Mouse (Mus musculus): Measurements from ENCODE around the gene Chpf. TPM values are rescaled to one million over a fixed set of nuclear protein-coding genes. Genes with fewer than 3 reads are reported as not detected.

Chpf gene
- polyA plus RNA-seq, 1 experiment from 2014 or later: 17.8 TPM

DNA sequence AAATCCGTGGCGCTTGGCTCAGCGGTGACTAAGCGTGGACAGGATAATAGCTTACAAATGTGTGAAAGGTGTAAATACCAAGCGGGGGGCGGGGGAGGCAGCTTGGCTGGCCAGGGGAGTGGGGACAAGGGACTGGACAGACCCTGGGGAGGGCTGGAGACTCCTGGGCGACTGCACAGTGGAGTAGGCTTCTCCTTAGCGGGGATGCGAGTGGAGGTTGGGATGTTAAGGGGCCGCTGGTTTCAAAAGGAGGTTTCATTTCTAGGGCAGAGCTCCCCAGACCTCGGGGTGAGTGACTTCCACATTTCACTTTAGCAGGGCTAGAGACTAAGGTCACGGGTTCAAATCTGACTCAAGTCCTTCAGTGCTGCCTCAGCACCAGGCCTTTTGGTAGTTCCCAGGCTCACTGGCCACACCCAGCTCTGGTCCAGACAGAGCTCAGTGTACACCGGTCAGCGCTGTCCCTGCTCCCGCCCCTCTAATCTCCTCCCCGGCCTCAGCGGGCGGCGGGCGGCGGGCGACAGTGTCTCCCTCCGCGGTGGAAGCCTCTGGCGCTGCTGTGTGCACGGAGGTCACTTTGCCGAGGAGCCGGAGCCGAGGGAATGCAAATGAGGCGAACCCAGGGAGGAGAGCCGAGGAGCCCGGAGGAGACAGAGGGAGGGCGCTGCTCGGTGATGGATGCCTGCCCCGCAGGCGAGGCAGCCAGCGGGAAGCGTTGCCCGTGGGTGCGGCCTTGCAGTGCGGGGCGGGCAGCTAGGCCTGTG lies 20.9 kb downstream of the Chpf start:
- peaks cover 9% of the 10 kb centered on the region for H3K4me1 ChIP-seq (replicated peaks; ENCODE audit: control insufficient read depth, insufficient read depth, low read length)
- H3K36me3 ChIP-seq (ENCODE audit: control insufficient read depth, insufficient read depth, low read length): no peaks in the 10 kb centered on the region
- WGBS: 3% methylated on average over 41 of the region's 42 CpGs
- peak; percentile 74 for ATAC-seq (ENCODE audit: low FRiP score)
- H3K9ac ChIP-seq (ENCODE audit: low read depth, low read length): peak overlapping the region; percentile 52
- DNase-seq (ENCODE audit: low spot score): peak; percentile 62
- peak overlapping the region; percentile 22 for H3K4me3 ChIP-seq (ENCODE audit: low read depth, low read length)
- peaks cover 6% of the 10 kb centered on the region for H3K27me3 ChIP-seq (ENCODE audit: control insufficient read depth, insufficient read depth, low read length)
- no peaks in the 10 kb centered on the region for H3K9me3 ChIP-seq (ENCODE audit: control insufficient read depth, low read length)
- H3K4me2 ChIP-seq (replicated peaks; ENCODE audit: low read depth, low read length): peak overlapping the region; percentile 58
- H3K27ac ChIP-seq (ENCODE audit: low read depth, low read length): peak overlapping the region; percentile 60

DNA sequence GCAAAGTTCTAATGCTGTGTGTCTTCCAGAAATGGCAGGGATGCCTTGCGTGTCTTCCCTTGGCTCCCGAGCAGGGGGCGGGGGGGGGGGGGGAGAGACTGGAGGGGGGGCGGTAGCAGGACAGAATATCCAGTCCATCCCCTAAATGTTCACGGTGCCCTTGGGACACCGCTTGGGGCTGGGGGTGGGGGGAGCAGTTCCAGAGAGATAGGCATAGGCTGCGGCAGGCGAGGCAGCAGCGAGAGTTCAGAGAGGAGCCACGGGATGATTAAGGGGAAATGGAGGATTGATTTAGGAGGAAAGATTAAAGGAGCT lies 21.4 kb downstream of the Chpf start:
- Histone ChIP-seq H3K9ac (ENCODE audit: low read depth, low read length) (peak overlapping the region; percentile 52; the same call in 1 of the 2 replicates), H3K27ac (ENCODE audit: low read depth, low read length) (peak overlapping the region; percentile 60), H3K4me2 (replicated peaks; ENCODE audit: low read depth, low read length) (peak overlapping the region; percentile 14), H3K36me3 (ENCODE audit: control insufficient read depth, insufficient read depth, low read length) (no peaks in the 10 kb centered on the region), H3K9me3 (ENCODE audit: control insufficient read depth, low read length) (no peaks in the 10 kb centered on the region), H3K27me3 (ENCODE audit: control insufficient read depth, insufficient read depth, low read length) (peaks cover 6% of the 10 kb centered on the region), H3K4me1 (replicated peaks; ENCODE audit: control insufficient read depth, insufficient read depth, low read length) (peaks cover 9% of the 10 kb centered on the region), H3K4me3 (ENCODE audit: low read depth, low read length) (no peak overlapping the region)
- ATAC-seq (ENCODE audit: low FRiP score) (peak; percentile 61), DNase-seq (ENCODE audit: low spot score) (no peak)
- 5% methylated on average over 9 of the region's 10 CpGs for WGBS

DNA sequence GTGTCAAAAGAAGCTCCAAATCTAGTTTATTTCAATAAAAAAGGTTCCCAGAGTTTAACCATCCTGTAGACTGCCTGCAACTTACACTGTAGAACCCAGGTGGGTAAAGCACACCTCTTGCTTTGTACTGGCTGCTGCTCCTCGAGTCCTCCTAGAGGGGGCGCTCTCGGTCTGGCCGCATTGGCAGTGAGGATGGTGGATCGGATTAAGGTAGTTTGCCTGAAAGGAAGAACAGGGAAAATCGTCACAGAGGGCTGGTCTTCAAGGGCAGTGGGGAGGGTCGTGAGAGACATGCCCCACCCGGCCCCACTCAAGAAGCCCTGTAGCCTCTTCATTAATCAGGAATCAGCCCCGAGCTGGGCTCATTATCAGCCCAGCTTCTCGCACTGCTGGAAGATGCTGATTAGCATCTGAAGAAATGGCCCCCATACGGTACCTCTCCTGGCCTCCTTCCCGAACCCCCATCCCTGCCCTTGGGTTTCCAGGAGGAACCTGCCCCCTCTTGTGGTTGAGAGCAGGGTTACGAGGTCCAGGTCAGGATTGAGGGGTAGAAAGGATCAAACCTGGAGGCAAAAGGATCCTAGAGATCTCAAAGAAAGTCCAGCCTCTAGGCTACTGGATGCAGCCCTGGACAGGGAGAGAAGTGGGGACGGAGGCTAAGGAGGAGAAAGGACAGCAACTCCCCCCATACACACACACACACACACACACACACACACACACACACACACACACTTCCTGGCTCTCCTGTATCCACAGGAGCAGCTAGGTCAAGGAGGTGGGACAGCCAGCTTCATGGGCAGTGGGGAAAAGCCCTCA lies 22.2 kb downstream of the Chpf start:
- H3K27me3 ChIP-seq (ENCODE audit: control insufficient read depth, insufficient read depth, low read length): peaks cover 6% of the 10 kb centered on the region
- no peak overlapping the region for H3K4me3 ChIP-seq (ENCODE audit: low read depth, low read length)
- no peak overlapping the region for H3K9ac ChIP-seq (ENCODE audit: low read depth, low read length)
- peaks cover 9% of the 10 kb centered on the region for H3K4me1 ChIP-seq (replicated peaks; ENCODE audit: control insufficient read depth, insufficient read depth, low read length)
- no peak overlapping the region for H3K4me2 ChIP-seq (replicated peaks; ENCODE audit: low read depth, low read length)
- H3K27ac ChIP-seq (ENCODE audit: low read depth, low read length): peak overlapping the region; percentile 60
- ATAC-seq (ENCODE audit: low FRiP score) (no peak), DNase-seq (ENCODE audit: low spot score) (peak; percentile 53)
- no peaks in the 10 kb centered on the region for H3K9me3 ChIP-seq (ENCODE audit: control insufficient read depth, low read length)
- WGBS: 8% methylated on average over 14 of the region's 14 CpGs
- H3K36me3 ChIP-seq (ENCODE audit: control insufficient read depth, insufficient read depth, low read length): no peaks in the 10 kb centered on the region

DNA sequence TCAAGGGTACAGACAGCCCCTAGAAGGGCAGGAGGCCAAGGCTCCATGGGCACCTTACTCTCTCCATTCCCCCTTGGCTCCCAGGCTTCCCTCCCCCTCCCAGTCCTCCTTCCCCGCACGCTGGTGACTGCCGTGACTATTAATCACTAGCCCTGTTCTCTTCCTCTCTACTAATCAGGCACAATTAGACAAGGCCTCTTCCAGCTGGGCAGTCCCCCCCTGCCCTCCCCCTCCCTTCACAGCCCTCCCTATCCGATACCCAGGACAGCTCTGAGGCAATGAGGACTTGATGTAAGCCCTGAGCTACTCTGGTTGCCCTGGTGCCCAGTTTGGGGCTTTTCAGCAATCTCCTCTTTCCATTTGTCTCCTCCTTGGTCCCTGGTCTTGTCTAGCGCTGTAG lies 23.2 kb downstream of the Chpf start:
- Histone ChIP-seq H3K4me1 (replicated peaks; ENCODE audit: control insufficient read depth, insufficient read depth, low read length) (peaks cover 10% of the 10 kb centered on the region), H3K9me3 (ENCODE audit: control insufficient read depth, low read length) (no peaks in the 10 kb centered on the region), H3K4me3 (ENCODE audit: low read depth, low read length) (no peak overlapping the region), H3K27me3 (ENCODE audit: control insufficient read depth, insufficient read depth, low read length) (peaks cover 16% of the 10 kb centered on the region), H3K27ac (ENCODE audit: low read depth, low read length) (peak overlapping the region; percentile 49; the same call in 1 of the 2 replicates), H3K9ac (ENCODE audit: low read depth, low read length) (no peak overlapping the region), H3K36me3 (ENCODE audit: control insufficient read depth, insufficient read depth, low read length) (no peaks in the 10 kb centered on the region), H3K4me2 (replicated peaks; ENCODE audit: low read depth, low read length) (no peak overlapping the region)
- WGBS: 19% methylated on average over 5 of the region's 5 CpGs
- peak; percentile 72 for ATAC-seq (ENCODE audit: low FRiP score)
- DNase-seq (ENCODE audit: low spot score): peak; percentile 35

DNA sequence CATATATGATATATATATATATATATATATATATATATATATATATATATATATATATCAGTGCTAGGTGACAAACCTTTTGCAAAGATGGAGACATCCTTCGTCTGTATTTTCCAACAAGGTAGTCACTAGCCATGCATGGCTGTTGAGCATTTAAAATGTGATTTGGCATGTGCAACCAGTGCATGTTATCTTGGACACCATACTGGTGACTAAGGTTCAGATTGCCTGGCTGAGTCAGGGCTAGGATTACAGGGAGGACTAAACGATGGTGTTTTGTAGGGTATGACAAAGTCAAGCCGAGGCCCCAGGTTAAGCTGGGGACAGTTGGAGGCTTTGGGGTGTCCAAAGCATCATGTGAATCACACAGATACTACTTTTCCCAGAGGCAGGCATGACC lies 23.7 kb downstream of the Chpf start:
- Histone ChIP-seq H3K9ac (ENCODE audit: low read depth, low read length) (no peak overlapping the region), H3K4me3 (ENCODE audit: low read depth, low read length) (no peak overlapping the region), H3K4me2 (replicated peaks; ENCODE audit: low read depth, low read length) (no peak overlapping the region), H3K27me3 (ENCODE audit: control insufficient read depth, insufficient read depth, low read length) (peaks cover 21% of the 10 kb centered on the region), H3K9me3 (ENCODE audit: control insufficient read depth, low read length) (no peaks in the 10 kb centered on the region), H3K4me1 (replicated peaks; ENCODE audit: control insufficient read depth, insufficient read depth, low read length) (peaks cover 15% of the 10 kb centered on the region), H3K36me3 (ENCODE audit: control insufficient read depth, insufficient read depth, low read length) (peaks cover under 1% of the 10 kb centered on the region; the same call in 1 of the 2 replicates), H3K27ac (ENCODE audit: low read depth, low read length) (peak overlapping the region; percentile 49; the same call in 1 of the 2 replicates)
- DNase-seq (ENCODE audit: low spot score): no peak
- 77% methylated on average over 3 of the region's 3 CpGs for WGBS
- no peak for ATAC-seq (ENCODE audit: low FRiP score)

DNA sequence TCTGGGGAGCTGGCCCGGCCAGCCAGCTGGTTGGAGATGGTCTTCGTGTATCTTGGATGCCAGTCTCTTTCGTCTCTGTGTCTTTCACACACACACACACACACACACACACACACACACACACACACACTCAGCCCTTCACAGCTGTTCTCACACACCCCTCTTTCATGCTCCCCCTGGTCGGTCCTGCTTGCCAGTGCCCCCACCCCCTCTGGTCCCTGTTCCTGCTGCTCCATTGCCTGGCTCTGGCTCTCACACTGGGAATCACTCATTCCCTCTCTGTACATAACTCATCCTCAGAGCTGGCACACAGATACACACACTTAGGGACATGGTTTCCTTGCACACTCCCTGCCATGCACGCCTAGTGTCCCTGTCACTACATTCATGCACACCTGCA lies 27.2 kb downstream of the Chpf start:
- H3K4me3 ChIP-seq (ENCODE audit: low read depth, low read length): peak overlapping the region; percentile 34; the same call in 1 of the 2 replicates
- no peak overlapping the region for H3K27ac ChIP-seq (ENCODE audit: low read depth, low read length)
- peaks cover 37% of the 10 kb centered on the region for H3K27me3 ChIP-seq (ENCODE audit: control insufficient read depth, insufficient read depth, low read length)

DNA sequence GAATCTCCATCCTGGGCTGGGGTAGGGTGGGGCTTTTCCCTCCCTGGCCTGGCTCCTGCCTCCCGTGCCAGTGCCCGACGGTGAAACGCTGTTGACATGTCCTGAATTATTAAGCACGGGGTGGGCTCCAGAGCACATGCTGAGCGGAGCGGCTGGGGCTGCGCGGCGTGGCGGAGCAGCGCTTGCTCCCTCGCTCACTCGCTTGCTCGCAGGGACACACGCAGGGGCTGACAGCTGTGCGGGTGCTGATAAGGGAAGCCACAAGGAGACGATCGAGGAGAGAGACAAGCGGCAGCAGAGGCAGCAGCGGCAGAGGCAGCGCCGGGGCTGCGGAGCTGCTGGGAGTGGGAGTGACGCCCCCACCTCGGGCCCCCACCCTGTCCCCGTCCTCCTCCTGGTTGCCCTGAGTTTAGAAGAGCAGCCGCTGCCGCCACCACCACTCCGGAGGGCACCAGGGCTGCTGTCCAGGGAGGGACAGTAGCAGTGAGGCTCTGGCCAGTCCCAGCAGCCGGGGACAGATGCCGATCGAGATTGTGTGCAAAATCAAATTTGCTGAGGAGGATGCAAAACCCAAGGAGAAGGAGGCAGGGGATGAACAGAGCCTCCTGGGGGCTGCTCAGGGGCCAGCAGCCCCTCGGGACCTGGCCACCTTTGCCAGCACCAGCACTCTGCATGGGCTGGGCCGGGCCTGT lies 28.6 kb downstream of the Chpf start, which contains the start of gene Asic4:
Asic4 (plus strand) TSS at position 123 of the 692 bp plus-strand sequence.
- H3K27me3 ChIP-seq (ENCODE audit: control insufficient read depth, insufficient read depth, low read length): peaks cover 34% of the 10 kb centered on the region
- no peaks in the 10 kb centered on the region for H3K9me3 ChIP-seq (ENCODE audit: control insufficient read depth, low read length)
- ATAC-seq (ENCODE audit: low FRiP score) (no peak), DNase-seq (ENCODE audit: low spot score) (peak; percentile 62)
- peak within 1 kb of the TSS; percentile 55 for H3K9ac ChIP-seq (ENCODE audit: low read depth, low read length)
- H3K4me3 ChIP-seq (ENCODE audit: low read depth, low read length): peak within 1 kb of the TSS; percentile 34
- peaks cover 44% of the 10 kb centered on the region for H3K4me1 ChIP-seq (replicated peaks; ENCODE audit: control insufficient read depth, insufficient read depth, low read length)
- H3K27ac ChIP-seq (ENCODE audit: low read depth, low read length): peak within 1 kb of the TSS; percentile 60
- peaks cover 2% of the 10 kb centered on the region; the same call in 1 of the 2 replicates for H3K36me3 ChIP-seq (ENCODE audit: control insufficient read depth, insufficient read depth, low read length)
- 1% methylated on average over 35 of the region's 35 CpGs for WGBS
- H3K4me2 ChIP-seq (replicated peaks; ENCODE audit: low read depth, low read length): peak within 1 kb of the TSS; percentile 71

More for the DNA sequence above, 27.2 kb downstream of the Chpf start:
- Histone ChIP-seq H3K9ac (ENCODE audit: low read depth, low read length) (no peak overlapping the region), H3K36me3 (ENCODE audit: control insufficient read depth, insufficient read depth, low read length) (peaks cover 2% of the 10 kb centered on the region; the same call in 1 of the 2 replicates), H3K9me3 (ENCODE audit: control insufficient read depth, low read length) (no peaks in the 10 kb centered on the region), H3K4me2 (replicated peaks; ENCODE audit: low read depth, low read length) (peak overlapping the region; percentile 27), H3K4me1 (replicated peaks; ENCODE audit: control insufficient read depth, insufficient read depth, low read length) (peaks cover 34% of the 10 kb centered on the region)
- DNase-seq (ENCODE audit: low spot score): no peak
- 68% methylated on average over 4 of the region's 5 CpGs for WGBS
- no peak for ATAC-seq (ENCODE audit: low FRiP score)

DNA sequence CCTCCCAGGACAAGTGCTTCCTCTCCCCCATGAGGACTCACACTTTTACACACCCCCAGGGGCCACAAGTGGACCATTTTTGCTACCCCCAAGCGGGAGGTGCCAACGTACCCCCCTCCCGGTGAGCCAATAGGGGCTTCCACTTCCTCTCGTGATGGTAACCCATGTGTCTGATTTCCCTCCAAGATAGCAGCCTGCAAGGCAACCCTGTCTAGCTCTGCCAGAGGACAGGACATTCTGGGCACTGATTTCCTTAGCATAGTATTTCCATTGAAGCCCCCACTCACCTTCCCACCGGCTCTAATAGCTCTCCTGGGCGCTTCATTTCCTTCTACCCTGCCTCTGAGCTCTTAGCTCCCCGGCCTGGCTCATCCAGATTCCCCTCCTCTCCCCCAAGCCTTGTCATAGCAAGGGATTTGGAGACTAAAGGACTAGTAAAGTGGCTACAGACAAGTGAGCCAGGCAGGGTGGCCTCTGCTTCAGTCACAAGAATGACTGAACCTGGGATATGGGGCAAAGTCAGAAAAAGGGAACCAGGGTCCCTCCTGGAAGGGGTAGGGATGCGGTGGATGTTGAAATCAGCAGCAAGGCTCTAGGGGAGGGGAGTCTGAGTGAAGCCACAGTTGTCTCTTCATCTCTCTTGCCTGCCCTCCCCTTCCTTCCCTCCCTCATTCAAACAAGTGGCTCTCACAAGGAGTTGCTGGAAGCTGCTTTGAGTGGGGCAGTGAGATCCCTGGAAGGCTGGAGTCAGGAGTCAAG lies 29.6 kb downstream of the Chpf start:
- ATAC-seq (ENCODE audit: low FRiP score) (no peak), DNase-seq (ENCODE audit: low spot score) (peak; percentile 38)
- Histone ChIP-seq H3K27me3 (ENCODE audit: control insufficient read depth, insufficient read depth, low read length) (peaks cover 34% of the 10 kb centered on the region), H3K4me1 (replicated peaks; ENCODE audit: control insufficient read depth, insufficient read depth, low read length) (peaks cover 43% of the 10 kb centered on the region), H3K27ac (ENCODE audit: low read depth, low read length) (peak overlapping the region; percentile 60), H3K9ac (ENCODE audit: low read depth, low read length) (peak overlapping the region; percentile 55), H3K4me3 (ENCODE audit: low read depth, low read length) (peak overlapping the region; percentile 34; the same call in 1 of the 2 replicates), H3K9me3 (ENCODE audit: control insufficient read depth, low read length) (no peaks in the 10 kb centered on the region), H3K4me2 (replicated peaks; ENCODE audit: low read depth, low read length) (peak overlapping the region; percentile 71), H3K36me3 (ENCODE audit: control insufficient read depth, insufficient read depth, low read length) (peaks cover 2% of the 10 kb centered on the region; the same call in 1 of the 2 replicates)
- WGBS: 0% methylated on average over 8 of the region's 8 CpGs
